Mouse (Mus musculus) gastrocnemius, postnatal 25 days (tissue): ENCODE measurements around the gene Efcab9. TPM values are rescaled to one million over a fixed set of nuclear protein-coding genes. Genes with fewer than 3 reads are reported as not detected.
"Not testable (repeated sequence)": the region's sequence is repeated elsewhere in the genome, so short reads cannot be mapped to it uniquely, and the experiment has no call there.

Experiments
- DNase-seq: peaks from one replicate; pipeline ENCODE4 v3.0.0; 2022
- total RNA-seq, 2 experiments: library from RNA; stranded (reverse); gene quantifications; 1 replicate in 1 of 2; 2 replicates in 1 of 2; pipeline ENCODE4 v1.2.3; 2021

Gene Efcab9
- total RNA-seq, 2 experiments from 2014 or later, result 0.75 to 1.0 TPM

DNA sequence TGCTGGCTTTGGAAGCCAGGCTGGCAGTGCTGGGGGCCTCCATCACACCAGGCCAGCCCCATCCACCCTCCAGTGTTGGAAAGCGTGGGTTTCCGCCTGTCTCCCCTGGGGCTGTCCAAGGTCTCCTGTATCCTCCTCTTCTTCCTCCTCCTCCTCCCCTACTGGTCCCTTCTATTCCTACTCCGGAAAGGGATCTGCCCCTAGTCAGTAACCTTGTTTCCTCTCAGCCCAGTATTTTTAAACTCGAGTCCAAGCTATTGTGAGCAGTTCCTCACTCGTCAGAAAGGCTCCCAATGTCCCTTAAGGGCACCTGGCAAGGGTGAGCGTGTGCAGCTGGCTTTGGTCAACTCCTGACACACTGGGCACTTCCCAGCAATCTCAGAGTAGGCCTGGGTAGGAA lies 6.6 kb upstream of the Efcab9 start:
- DNase-seq, result no peak

DNA sequence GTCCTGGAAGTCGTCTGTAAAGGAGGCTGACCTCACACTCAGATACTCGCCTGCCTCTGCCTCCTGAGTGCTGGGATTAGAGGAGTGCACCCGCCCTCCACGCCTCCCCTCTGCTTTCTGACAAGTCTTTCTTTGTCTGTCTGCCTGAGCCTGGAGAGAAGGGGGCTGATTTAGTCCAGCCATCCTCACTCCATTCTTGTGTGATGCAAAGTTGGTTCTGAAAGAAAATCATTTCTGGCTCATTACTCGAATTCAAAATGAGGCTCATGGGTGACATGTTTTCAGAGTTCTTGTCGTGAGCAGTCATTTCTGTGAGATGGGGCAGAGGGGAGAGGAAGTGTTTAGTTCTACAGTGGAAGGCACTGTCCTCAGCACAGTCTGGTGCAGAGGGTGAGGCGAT lies 5.1 kb upstream of the Efcab9 start:
- DNase-seq, result no peak

DNA sequence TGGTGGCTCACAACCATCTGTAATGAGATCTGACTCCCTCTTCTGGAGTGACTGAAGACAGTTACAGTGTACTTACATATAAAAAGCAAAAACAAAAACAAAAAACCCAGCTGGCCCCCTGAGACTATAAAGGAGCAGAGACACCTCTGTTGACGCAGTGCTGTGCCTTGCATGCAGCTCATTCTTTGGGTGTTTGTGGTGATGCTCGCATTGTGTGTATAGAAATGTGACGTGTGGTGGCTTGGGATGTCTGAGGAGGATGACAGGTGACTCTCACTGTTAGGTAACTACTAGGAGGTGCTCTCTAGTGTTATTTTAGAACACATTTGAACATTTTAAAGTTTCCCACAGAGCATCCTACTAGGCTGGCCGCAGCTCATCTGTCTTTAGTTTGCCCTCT lies 3.8 kb upstream of the Efcab9 start:
- DNase-seq, result no peak

- DNase-seq, result no peak
Observed at GRCm38 (mm10) chr11:32534453-32535075, 2.7 kb upstream of the Efcab9 start.

DNA sequence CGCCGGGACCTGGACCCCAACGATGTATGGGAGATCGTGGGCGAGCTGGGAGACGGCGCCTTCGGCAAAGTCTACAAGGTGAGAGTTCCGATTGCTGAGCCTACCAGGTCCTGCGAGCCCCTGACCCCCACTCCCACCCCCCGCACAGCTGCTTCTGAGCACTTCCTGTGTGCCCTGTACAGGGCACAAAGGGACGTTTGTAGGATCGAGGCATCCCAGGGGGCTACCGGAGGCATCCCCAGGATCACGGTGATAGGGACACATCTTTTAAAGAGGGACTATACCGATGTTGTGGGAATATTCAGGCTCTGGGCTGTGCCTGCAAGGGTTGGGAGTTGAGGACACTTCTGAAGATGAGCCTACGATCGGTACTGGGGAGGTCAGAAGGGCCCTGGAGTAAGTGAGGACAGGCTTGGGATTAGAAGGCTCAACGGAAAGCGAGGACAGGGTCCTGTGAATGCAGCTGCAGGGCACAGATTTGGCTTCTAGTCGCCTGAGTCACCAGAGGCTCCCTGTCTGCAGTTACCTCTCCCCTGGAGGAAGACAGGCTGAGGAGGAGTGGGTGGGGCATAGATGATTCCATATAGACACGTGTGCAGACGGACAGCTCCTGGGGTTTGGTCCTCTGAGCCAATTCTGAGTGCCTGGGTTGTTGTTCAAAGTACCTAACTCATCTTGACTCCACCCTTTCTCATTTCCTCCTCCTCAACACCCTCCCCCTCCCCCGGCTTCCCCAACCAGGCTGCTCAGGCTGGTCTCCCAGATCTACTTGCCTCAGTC lies 1.8 kb upstream of the Efcab9 start:
- DNase-seq, result peak; percentile 52

GRCm38 (mm10) chr11:32532765-32533481 lies 1.0 kb upstream of the Efcab9 start, which contains the start of gene Stk10:
Gene Stk10 (plus strand): TSS chr11:32533305.
- DNase-seq, result peak; percentile 94

- DNase-seq, result no peak
Observed at GRCm38 (mm10) chr11:32530151-32530550, 1.7 kb downstream of the Efcab9 start.

- no peak for DNase-seq
Observed at GRCm38 (mm10) chr11:32527006-32527405, 4.9 kb downstream of the Efcab9 start.

- no peak for DNase-seq
Observed at GRCm38 (mm10) chr11:32524122-32524920, 7.6 kb downstream of the Efcab9 start.

GRCm38 (mm10) chr11:32521246-32521645 lies 10.6 kb downstream of the Efcab9 start:
- peak; percentile 38 for DNase-seq

- DNase-seq, result no peak
Observed at GRCm38 (mm10) chr11:32519354-32519753, 12.5 kb downstream of the Efcab9 start.

DNA sequence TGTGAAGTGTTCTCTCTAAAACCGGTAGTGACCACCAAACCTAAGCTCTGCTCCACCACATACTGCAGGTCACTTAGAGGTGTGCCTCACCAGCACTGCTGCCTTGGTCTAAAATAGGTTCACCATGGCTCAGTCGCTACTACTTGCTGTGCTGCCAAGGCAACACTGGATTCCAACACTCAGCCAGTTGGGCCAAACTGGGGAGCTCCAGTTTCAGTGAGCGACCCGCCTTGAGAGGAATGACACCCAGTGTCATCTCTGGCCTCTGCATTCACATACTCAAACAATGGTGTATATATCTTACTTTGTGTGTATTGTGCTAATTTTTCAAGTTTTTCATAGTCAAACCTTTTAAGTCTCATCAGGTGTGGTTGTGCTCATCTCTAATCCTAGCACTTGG lies 13.1 kb downstream of the Efcab9 start:
- DNase-seq, result peak; percentile 73

GRCm38 (mm10) chr11:32516916-32517712 lies 14.8 kb downstream of the Efcab9 start:
- no peak for DNase-seq

DNA sequence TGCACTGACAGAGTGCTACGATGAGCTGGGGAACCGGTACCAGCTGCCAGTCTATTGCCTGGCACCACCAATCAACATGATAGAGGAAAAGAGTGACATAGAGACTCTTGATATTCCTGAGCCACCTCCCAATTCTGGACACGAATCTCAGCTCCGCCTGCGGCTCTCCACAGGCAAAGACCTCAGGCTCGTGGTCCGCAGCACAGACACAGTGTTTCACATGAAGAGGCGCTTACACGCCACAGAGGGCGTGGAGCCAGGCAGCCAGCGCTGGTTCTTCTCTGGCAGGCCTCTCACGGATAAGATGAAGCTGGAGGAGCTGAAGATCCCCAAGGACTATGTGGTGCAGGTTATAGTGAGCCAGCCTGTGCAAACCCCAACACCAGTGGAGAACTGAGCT lies 15.8 kb downstream of the Efcab9 start:
- no peak for DNase-seq

DNA sequence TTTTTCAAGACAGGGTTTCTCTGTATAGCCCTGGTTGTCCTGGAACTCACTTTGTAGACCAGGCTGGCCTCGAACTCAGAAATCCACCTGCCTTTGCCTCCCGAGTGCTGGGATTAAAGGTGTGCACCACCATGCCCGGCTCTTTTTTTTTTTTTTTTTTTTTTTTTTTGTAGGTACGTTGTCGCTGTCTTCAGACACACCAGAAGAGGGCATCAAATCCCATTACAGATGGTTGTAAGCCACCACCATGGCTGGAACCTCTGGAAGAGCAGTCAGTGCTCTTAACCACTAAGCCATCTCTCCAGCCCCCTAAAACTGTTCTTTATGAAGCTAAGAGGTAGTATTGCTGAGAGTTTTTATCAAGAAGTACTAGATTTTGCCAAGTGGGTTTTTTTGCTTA lies 17.0 kb downstream of the Efcab9 start:
- DNase-seq, result not testable (repeated sequence)

- no peak for DNase-seq
Observed at GRCm38 (mm10) chr11:32510930-32511329, 21.0 kb downstream of the Efcab9 start.

DNA sequence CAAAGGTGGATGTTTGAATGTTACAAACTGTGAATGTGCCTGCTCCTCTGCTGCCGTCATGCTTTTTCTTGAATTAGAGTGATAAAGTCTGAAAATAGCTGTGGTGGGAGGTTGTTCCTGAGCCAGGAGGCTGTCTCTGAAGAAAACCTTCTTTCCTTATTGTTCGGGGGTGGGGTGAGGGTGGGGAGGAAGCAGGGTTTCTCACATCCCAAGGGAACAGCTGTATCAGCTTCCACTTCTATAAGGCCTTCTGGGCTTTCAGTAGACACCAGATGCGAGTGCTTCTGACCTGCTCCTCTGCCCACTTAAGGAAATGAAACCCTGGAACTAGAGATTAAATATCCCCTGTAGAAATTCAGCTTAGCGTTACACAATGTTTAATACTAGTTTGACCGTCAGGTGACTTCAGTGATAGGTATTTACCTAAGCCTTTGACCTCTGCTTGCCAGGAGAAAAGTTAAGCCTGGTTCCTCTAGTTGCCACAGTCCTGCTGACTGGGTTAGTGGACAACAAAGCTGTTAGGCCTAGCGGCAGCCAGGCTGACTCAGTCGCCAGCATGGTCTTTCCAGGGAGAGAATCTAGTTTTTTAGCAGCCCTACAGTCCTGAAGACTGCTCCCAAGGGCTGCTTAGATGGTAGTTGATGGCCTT lies 26.7 kb downstream of the Efcab9 start:
- DNase-seq, result no peak

GRCm38 (mm10) chr11:32503711-32504110 lies 28.2 kb downstream of the Efcab9 start:
- DNase-seq, result no peak

DNA sequence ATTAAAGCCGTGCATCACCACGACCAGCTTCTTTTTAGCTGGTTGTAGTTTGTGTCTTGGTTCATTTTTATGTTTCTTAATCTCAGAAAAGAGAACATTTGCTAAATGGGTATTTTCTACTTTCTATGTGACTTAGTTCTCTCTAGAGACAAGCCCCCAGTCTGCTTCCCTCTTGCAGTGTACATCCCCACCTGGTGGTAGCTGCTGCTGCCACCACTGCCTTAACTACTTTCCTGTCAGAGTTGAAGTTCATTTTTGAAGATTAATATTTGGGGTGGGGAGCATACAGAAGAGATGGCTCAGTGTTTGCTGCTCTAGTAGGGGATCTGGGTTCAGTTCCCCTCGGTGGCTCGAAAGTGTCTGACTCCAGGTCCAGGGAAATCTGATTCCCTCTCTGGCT lies 31.9 kb downstream of the Efcab9 start:
- no peak for DNase-seq

DNA sequence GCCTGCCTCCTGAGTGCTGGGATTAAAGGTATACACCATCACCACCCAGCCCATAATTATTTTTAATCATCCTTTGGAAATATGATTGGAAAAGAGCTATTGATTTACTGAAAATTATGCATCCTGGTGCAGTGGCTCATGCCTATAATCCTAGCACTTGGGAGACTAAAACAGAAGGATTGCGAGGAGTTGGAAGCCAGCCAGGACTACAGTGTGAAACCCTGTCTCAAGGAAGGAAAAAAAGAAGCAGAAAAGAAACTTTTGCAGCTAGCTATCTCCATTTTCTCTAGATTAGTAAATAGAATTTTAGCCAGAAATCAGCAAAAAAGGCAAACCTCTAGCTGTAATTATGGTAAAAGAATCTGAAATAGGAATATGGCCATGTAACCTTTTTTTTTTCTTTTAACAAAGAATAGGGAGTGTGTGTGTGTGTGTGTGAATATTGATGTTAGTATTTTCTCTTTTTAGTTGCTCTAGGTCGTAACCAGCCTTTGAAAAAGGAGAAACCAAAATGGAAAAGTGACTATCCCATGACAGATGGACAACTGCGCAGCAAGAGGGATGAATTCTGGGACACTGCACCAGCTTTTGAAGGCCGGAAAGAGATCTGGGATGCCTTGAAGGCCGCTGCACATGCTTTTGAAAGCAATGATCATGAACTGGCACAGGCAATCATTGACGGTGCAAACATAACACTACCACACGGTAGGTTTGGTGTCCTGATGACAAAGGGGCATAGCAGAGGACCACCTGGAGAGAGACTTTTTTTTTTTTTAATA lies 32.9 kb downstream of the Efcab9 start:
- no peak for DNase-seq
